In the genomic region with DNA sequence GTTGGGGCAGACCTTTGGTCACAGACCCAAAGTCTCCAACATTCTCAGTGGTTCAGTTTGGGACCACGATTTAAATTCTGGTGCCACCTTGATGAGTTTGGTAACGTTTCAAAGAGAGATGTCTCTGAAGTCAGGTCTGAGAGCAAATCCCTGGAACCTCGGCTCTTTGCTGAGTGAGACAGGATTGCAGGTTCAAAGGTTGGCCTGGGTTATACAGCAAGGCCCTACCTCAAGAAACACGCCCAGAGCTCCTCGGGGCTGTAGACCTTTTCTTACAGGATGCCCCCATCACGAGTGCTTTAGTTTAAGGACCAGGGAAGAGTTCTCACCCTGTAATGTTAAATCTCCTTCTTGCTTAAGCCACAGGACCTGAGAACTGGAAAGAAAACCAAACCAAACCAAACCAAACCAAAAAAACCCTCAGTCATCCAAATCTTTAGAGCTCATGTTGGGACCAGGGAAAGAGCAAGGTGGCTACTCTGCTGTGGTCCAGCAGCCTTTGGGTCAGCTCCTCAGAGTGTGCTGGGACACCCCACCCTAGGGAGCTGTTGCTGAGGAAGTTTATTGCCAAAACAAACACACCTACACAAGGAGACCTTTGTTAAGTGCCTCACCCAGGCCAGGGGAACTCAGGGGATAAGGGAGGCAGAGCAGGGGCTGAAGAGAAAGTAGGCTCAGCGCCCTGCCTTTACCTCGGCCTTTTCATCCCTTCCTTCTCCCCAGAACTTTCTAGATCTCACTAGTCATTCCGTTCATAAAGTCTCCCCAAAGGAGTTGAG, we compare ENCODE assay signal across 14 mouse cellular contexts. TPM values are rescaled to one million over a fixed set of nuclear protein-coding genes. Genes with fewer than 3 reads are reported as not detected.
DNase-seq lines count a peak whose midpoint lies in the region; ATAC-seq lines count a peak whose summit lies in the region.
"Had no signal": no experiment of that assay in that cellular context is flagged by ENCODE, and none has a peak within 500 bp of the region (broad histone marks: within the 10 kb centered on the region; RNA-seq: fewer than 3 reads in every experiment).

No protein-coding gene starts in this region.

- 76% methylated on average over 9 of the region's 9 CpGs for WGBS in heart, embryonic 12.5 days
- 79% methylated on average over 9 of the region's 9 CpGs for WGBS in lung, embryonic 15.5 days
- WGBS in liver, embryonic 16.5 days (ENCODE audit: insufficient replicate concordance) = 79% methylated on average over 9 of the region's 9 CpGs
- 69% methylated on average over 9 of the region's 9 CpGs for WGBS in stomach, embryonic 16.5 days

- H3K9me3 ChIP-seq in heart, embryonic 12.5 days (replicated peaks) = no peaks in the 10 kb centered on the region
- no peaks in the 10 kb centered on the region for H3K9me3 ChIP-seq in lung, embryonic 15.5 days
- H3K9me3 ChIP-seq in liver, embryonic 16.5 days (replicated peaks; ENCODE audit: control insufficient read depth, low read length) = no peaks in the 10 kb centered on the region
- H3K9me3 ChIP-seq in stomach, embryonic 16.5 days (replicated peaks; ENCODE audit: control insufficient read depth, low read length) = no peaks in the 10 kb centered on the region
- H3K9me3 ChIP-seq: forebrain, embryonic 15.5 days; limb, embryonic 13.5 days had no signal

- H3K36me3 ChIP-seq in heart, embryonic 12.5 days = 0 out of 2 replicates have a peak, but pooled peaks cover 3% of the 10 kb centered on the region
- no peaks in the 10 kb centered on the region for H3K36me3 ChIP-seq in lung, embryonic 15.5 days
- peaks cover 41% of the 10 kb centered on the region for H3K36me3 ChIP-seq in liver, embryonic 16.5 days (ENCODE audit: control insufficient read depth, insufficient read depth)
- H3K36me3 ChIP-seq in stomach, embryonic 16.5 days (ENCODE audit: control insufficient read depth, insufficient read depth, low read length) = no peaks in the 10 kb centered on the region
- H3K36me3 ChIP-seq: forebrain, embryonic 15.5 days; limb, embryonic 13.5 days had no signal

- peak; percentile 75 for DNase-seq in heart, adult 11 months
- DNase-seq in lung, postnatal 10 days = no peak
- no peak for DNase-seq in spleen, postnatal 36 days (ENCODE audit: low spot score in 2 of 2)
- DNase-seq in cerebellum, adult 18-20 months = no peak
- DNase-seq: cerebellum, postnatal 25 days; kidney, postnatal 10 days had no signal

- H3K27me3 ChIP-seq in heart, embryonic 12.5 days (replicated peaks) = no peaks in the 10 kb centered on the region
- H3K27me3 ChIP-seq in lung, embryonic 15.5 days = no peaks in the 10 kb centered on the region
- H3K27me3 ChIP-seq in liver, embryonic 16.5 days (ENCODE audit: control insufficient read depth, insufficient read depth, low read depth, low read length) = no peaks in the 10 kb centered on the region
- H3K27me3 ChIP-seq in stomach, embryonic 16.5 days (ENCODE audit: control insufficient read depth, insufficient read depth, low read length) = no peaks in the 10 kb centered on the region
- H3K27me3 ChIP-seq: forebrain, embryonic 15.5 days; limb, embryonic 13.5 days had no signal

- ATAC-seq in heart, embryonic 12.5 days (ENCODE audit: insufficient number of reproducible peaks, low FRiP score) = no peak
- no peak for ATAC-seq in lung, embryonic 15.5 days (ENCODE audit: borderline replicate concordance, extremely low read depth, low FRiP score, low TSS enrichment)
- no peak for ATAC-seq in liver, embryonic 16.5 days (ENCODE audit: low read depth)
- ATAC-seq in stomach, embryonic 16.5 days (ENCODE audit: insufficient read depth, low FRiP score) = peak; percentile 35; the same call in 1 of the 2 replicates
- ATAC-seq: CD4-positive, CD25-positive, alpha-beta regulatory T cell, adult 4 months; forebrain, embryonic 15.5 days; midbrain, embryonic 16.5 days had no signal

- no peak overlapping the region for H3K4me2 ChIP-seq in heart, embryonic 12.5 days
- no peak overlapping the region for H3K4me2 ChIP-seq in lung, embryonic 15.5 days
- H3K4me2 ChIP-seq in liver, embryonic 16.5 days (ENCODE audit: low read depth, low read length) = peak overlapping the region; percentile 46; the same call in 1 of the 2 replicates
- no peak overlapping the region for H3K4me2 ChIP-seq in stomach, embryonic 16.5 days (ENCODE audit: low read depth, low read length)

- no peak overlapping the region for H3K27ac ChIP-seq in heart, embryonic 12.5 days (ENCODE audit: poor library complexity, severe bottlenecking)
- peak overlapping the region; percentile 10; the same call in 1 of the 2 replicates for H3K27ac ChIP-seq in lung, embryonic 15.5 days
- peak overlapping the region; percentile 98 for H3K27ac ChIP-seq in liver, embryonic 16.5 days (ENCODE audit: low read length)
- H3K27ac ChIP-seq in stomach, embryonic 16.5 days (ENCODE audit: low read length) = peak overlapping the region; percentile 88
- H3K27ac ChIP-seq: forebrain, embryonic 15.5 days; limb, embryonic 13.5 days had no signal

- peaks cover 12% of the 10 kb centered on the region; the same call in 1 of the 2 replicates for H3K4me1 ChIP-seq in heart, embryonic 12.5 days (replicated peaks)
- peaks cover 34% of the 10 kb centered on the region for H3K4me1 ChIP-seq in lung, embryonic 15.5 days
- peaks cover 87% of the 10 kb centered on the region for H3K4me1 ChIP-seq in liver, embryonic 16.5 days (ENCODE audit: control insufficient read depth, low read depth, low read length)
- peaks cover 26% of the 10 kb centered on the region for H3K4me1 ChIP-seq in stomach, embryonic 16.5 days (ENCODE audit: control insufficient read depth, insufficient read depth, low read length)
- H3K4me1 ChIP-seq: forebrain, embryonic 15.5 days had no signal

- no peak overlapping the region for H3K4me3 ChIP-seq in heart, embryonic 12.5 days
- H3K4me3 ChIP-seq in lung, embryonic 15.5 days = no peak overlapping the region
- no peak overlapping the region for H3K4me3 ChIP-seq in liver, embryonic 16.5 days (ENCODE audit: low read depth, low read length)
- no peak overlapping the region for H3K4me3 ChIP-seq in stomach, embryonic 16.5 days (replicated peaks; ENCODE audit: low read length)
- H3K4me3 ChIP-seq: forebrain, embryonic 15.5 days; limb, embryonic 13.5 days had no signal

- no peak overlapping the region for H3K9ac ChIP-seq in heart, embryonic 12.5 days
- H3K9ac ChIP-seq in lung, embryonic 15.5 days = no peak overlapping the region
- H3K9ac ChIP-seq in liver, embryonic 16.5 days (ENCODE audit: low read depth, low read length) = 0 out of 2 replicates have a peak overlapping the region, but pooled peaks have one; percentile 4
- peak overlapping the region; percentile 47; the same call in 1 of the 2 replicates for H3K9ac ChIP-seq in stomach, embryonic 16.5 days (ENCODE audit: low read length)
- H3K9ac ChIP-seq: forebrain, embryonic 15.5 days; limb, embryonic 13.5 days had no signal

RNA-seq across cellular contexts. Expression of gene Pnpo, which starts 7.7 kb away (rescaled TPM):
- polyA plus RNA-seq in heart, embryonic 12.5 days (2016; fragmentation: Nextera tagmentation; extraction: Ambion mirVana) = 37.7 and 40.5 TPM in 2 replicates
- polyA plus RNA-seq in lung, embryonic 15.5 days (2015; fragmentation: Nextera tagmentation; extraction: Ambion mirVana) = 30.4 and 34.3 TPM in 2 replicates
- 688 and 719 TPM in 2 replicates for polyA plus RNA-seq in liver, embryonic 16.5 days (2015; fragmentation: Nextera tagmentation; extraction: Ambion mirVana)
- 70.7 and 76.8 TPM in 2 replicates for polyA plus RNA-seq in stomach, embryonic 16.5 days (2015; fragmentation: Nextera tagmentation; extraction: Ambion mirVana)

RNA-seq across cellular contexts. Expression of gene Prr15l, which starts 8.2 kb away (rescaled TPM):
- 0.46 and 0.51 TPM in 2 replicates for polyA plus RNA-seq in heart, embryonic 12.5 days (2016; fragmentation: Nextera tagmentation; extraction: Ambion mirVana)
- polyA plus RNA-seq in lung, embryonic 15.5 days (2015; fragmentation: Nextera tagmentation; extraction: Ambion mirVana) = 38.2 and 40.1 TPM in 2 replicates
- 4.8 and 7.1 TPM in 2 replicates for polyA plus RNA-seq in liver, embryonic 16.5 days (2015; fragmentation: Nextera tagmentation; extraction: Ambion mirVana)
- polyA plus RNA-seq in stomach, embryonic 16.5 days (2015; fragmentation: Nextera tagmentation; extraction: Ambion mirVana) = 70.8 and 81.7 TPM in 2 replicates
- polyA plus RNA-seq: forebrain, embryonic 15.5 days had no signal

RNA-seq across cellular contexts. Expression of gene Cdk5rap3, which starts 19.8 kb away (rescaled TPM):
- polyA plus RNA-seq in heart, embryonic 12.5 days (2016; fragmentation: Nextera tagmentation; extraction: Ambion mirVana) = 52.3 and 58.0 TPM in 2 replicates
- 65.8 and 67.2 TPM in 2 replicates for polyA plus RNA-seq in lung, embryonic 15.5 days (2015; fragmentation: Nextera tagmentation; extraction: Ambion mirVana)
- polyA plus RNA-seq in liver, embryonic 16.5 days (2015; fragmentation: Nextera tagmentation; extraction: Ambion mirVana) = 36.9 and 38.8 TPM in 2 replicates
- 68.7 and 75.0 TPM in 2 replicates for polyA plus RNA-seq in stomach, embryonic 16.5 days (2015; fragmentation: Nextera tagmentation; extraction: Ambion mirVana)

RNA-seq across cellular contexts. Expression of gene Sp2, which starts 46.7 kb away (rescaled TPM):
- 18.0 and 19.9 TPM in 2 replicates for polyA plus RNA-seq in heart, embryonic 12.5 days (2016; fragmentation: Nextera tagmentation; extraction: Ambion mirVana)
- polyA plus RNA-seq in lung, embryonic 15.5 days (2015; fragmentation: Nextera tagmentation; extraction: Ambion mirVana) = 15.7 and 17.9 TPM in 2 replicates
- 15.8 and 18.6 TPM in 2 replicates for polyA plus RNA-seq in liver, embryonic 16.5 days (2015; fragmentation: Nextera tagmentation; extraction: Ambion mirVana)
- 13.4 and 14.6 TPM in 2 replicates for polyA plus RNA-seq in stomach, embryonic 16.5 days (2015; fragmentation: Nextera tagmentation; extraction: Ambion mirVana)

Comparison
In these comparisons a context has a peak if more than half of its experiments do, and no peak if none do; other contexts are left out.
1. H3K9ac ChIP-seq: peak in liver, embryonic 16.5 days (single experiment) and stomach, embryonic 16.5 days (single experiment); none in heart, embryonic 12.5 days (single experiment) and lung, embryonic 15.5 days (single experiment).